ENCODE assay signal across 7 mouse cellular contexts in the genomic region with DNA sequence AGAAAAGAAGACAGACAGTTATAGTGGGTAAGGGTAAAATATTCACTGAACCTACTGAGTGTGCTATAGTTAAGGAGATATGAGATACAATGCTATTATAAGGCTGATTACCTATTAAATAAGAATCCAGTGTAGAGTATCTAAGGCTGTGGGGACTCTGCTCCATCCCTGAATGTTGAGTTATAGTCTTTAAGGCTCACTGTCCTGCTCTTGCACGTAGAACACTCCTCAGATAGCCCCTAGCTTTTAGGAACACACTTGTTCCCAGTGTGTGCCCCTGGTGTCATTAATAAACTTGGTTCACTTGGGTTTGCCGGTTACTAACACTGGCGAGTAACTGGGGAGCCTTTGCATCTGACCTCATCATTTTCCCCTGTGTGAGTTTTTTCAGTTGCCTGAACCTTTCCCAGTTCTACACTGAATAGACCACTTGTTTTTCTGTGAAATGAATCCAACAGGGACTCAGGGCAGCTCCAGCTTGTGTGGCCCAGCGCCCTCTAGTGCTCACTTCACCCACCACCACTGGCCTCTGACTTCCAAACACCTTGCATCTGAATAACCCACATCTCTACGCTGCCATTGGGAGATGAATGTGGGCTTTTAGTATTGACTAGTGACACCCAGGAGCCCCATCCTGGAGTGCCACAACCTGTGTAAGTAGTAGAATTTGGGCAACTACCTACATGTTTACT. TPM values are rescaled to one million over a fixed set of nuclear protein-coding genes. Genes with fewer than 3 reads are reported as not detected.
DNase-seq lines count a peak whose midpoint lies in the region; ATAC-seq lines count a peak whose summit lies in the region.

No protein-coding gene starts in this region.

- peak; percentile 84 for ATAC-seq in hindbrain, embryonic 13.5 days (ENCODE audit: low FRiP score)

- no peaks in the 10 kb centered on the region for H3K9me3 ChIP-seq in hindbrain, embryonic 13.5 days

- H3K4me3 ChIP-seq in hindbrain, embryonic 13.5 days = no peak overlapping the region

- H3K4me1 ChIP-seq in hindbrain, embryonic 13.5 days (replicated peaks) = no peaks in the 10 kb centered on the region

- no peaks in the 10 kb centered on the region for H3K36me3 ChIP-seq in hindbrain, embryonic 13.5 days

- no peak overlapping the region for H3K27ac ChIP-seq in hindbrain, embryonic 13.5 days

- H3K4me2 ChIP-seq in hindbrain, embryonic 13.5 days = no peak overlapping the region

- peak; percentile 24 for DNase-seq in WW6 (ENCODE audit: low read depth, low spot score)
- peak; percentile 46 for DNase-seq in cerebellum, adult 9-11 months
- peak; percentile 48 to 87 for DNase-seq in frontal cortex, adult 2 months (ENCODE audit: extremely low spot score in 1 of 2, low spot score in 1 of 2)
- peak; percentile 65 to 85 for DNase-seq in layer of hippocampus, postnatal 14 days (ENCODE audit: low spot score in 2 of 2)
- DNase-seq in lung, postnatal 10 days = peak; percentile 81
- peak; percentile 78 for DNase-seq in right cerebral cortex, adult 18-20 months

- H3K9ac ChIP-seq in hindbrain, embryonic 13.5 days = no peak overlapping the region

- WGBS in hindbrain, embryonic 13.5 days = 26% methylated on average over 5 of the region's 5 CpGs

- no peaks in the 10 kb centered on the region for H3K27me3 ChIP-seq in hindbrain, embryonic 13.5 days

RNA-seq across cellular contexts. Expression of a gene that starts 34.5 kb away (rescaled TPM):
- polyA plus RNA-seq in frontal cortex, adult 2 months (2012; rRNA removed) = 38.9 and 42.3 TPM in 2 replicates
- polyA plus RNA-seq in hindbrain, embryonic 13.5 days (2015; fragmentation: Nextera tagmentation; extraction: Ambion mirVana) = 4.7 and 5.8 TPM in 2 replicates
- total RNA-seq in layer of hippocampus, postnatal 14 days (2021) = 10 to 100 TPM; 17.9 to 19.8 TPM

RNA-seq across cellular contexts. Expression of a gene that starts 48.1 kb away (rescaled TPM):
- not detected in 2 replicates for polyA plus RNA-seq in frontal cortex, adult 2 months (2012; rRNA removed)
- polyA plus RNA-seq in hindbrain, embryonic 13.5 days (2015; fragmentation: Nextera tagmentation; extraction: Ambion mirVana) = not detected in 2 replicates
- not detected for total RNA-seq in layer of hippocampus, postnatal 14 days (2021)

RNA-seq across cellular contexts. Expression of a gene that starts 51.3 kb away (rescaled TPM):
- polyA plus RNA-seq in frontal cortex, adult 2 months (2012; rRNA removed) = 1.4 and 1.7 TPM in 2 replicates
- 2.0 and 2.7 TPM in 2 replicates for polyA plus RNA-seq in hindbrain, embryonic 13.5 days (2015; fragmentation: Nextera tagmentation; extraction: Ambion mirVana)
- total RNA-seq in layer of hippocampus, postnatal 14 days (2021) = 1 to 10 TPM; 1.4 to 2.1 TPM

RNA-seq across cellular contexts. Expression of a gene that starts 57.2 kb away (rescaled TPM):
- polyA plus RNA-seq in frontal cortex, adult 2 months (2012; rRNA removed) = 52.4 and 59.1 TPM in 2 replicates
- polyA plus RNA-seq in hindbrain, embryonic 13.5 days (2015; fragmentation: Nextera tagmentation; extraction: Ambion mirVana) = 23.8 and 27.2 TPM in 2 replicates
- total RNA-seq in layer of hippocampus, postnatal 14 days (2021) = 10 to 100 TPM; 54.1 to 55.0 TPM

Comparison
In these comparisons a context has a peak if more than half of its experiments do, and no peak if none do; other contexts are left out.
1. DNase-seq: peak in every context shown above with its lines; median percentile 81 in lung, postnatal 10 days; 78 in right cerebral cortex, adult 18-20 months; 75 in layer of hippocampus, postnatal 14 days; 68 in frontal cortex, adult 2 months; 46 in cerebellum, adult 9-11 months; 24 in WW6.